Mouse (Mus musculus): ENCODE measurements around the gene Hps5. TPM values are rescaled to one million over a fixed set of nuclear protein-coding genes. Genes with fewer than 3 reads are reported as not detected.

Gene Hps5
- polyA plus RNA-seq (2012; rRNA removed) = 4.2 and 6.1 TPM in 2 replicates

DNA sequence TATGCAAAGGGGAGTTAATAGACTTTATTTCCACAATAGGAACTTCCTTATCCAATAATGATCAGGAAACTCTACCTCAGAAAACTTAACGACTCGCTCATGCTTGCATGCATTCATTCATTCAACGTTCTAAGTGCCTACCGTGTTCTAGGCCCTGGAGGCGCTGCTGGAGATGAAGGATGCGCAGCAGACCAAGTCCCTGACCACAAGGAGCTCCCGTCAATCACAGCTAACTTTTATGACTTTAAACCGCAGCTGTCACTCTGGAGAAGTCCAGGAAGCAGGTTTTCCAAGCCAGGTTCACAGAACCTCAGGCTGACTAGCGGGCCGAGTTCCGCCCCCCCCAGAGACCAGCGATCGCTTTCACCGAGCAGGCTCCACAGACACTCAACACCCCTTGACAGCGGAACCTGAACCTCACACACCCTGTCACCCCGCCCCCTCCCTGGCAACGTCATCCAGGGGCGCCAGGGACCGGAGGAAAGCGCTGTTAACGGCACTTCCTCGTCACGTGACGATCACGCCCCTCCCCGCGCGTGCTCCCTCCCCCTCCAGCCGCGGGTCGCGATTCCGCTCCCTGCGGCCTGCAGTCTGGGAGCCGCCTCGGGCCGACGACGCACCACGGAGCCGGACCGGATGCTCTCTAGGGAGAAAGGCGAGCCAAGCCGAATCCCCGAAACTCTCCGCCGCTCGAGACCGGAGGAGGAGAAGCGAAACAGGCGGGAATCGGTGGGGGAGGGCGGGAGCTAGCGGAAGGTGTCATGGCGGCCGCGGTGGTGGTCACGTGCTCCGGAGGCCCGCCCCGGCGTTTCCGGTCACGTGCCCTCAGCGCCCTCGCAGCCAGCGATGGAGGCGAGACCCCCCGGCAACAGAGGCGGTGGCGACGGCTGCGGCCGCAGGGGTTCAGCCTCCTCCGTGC lies at the start of gene Hps5, which contains the start of gene Gtf2h1:
Hps5 (minus strand) TSS at position 778 of the 919 bp plus-strand sequence.
Gtf2h1 (plus strand) TSS at position 817 of the 919 bp plus-strand sequence.

DNA sequence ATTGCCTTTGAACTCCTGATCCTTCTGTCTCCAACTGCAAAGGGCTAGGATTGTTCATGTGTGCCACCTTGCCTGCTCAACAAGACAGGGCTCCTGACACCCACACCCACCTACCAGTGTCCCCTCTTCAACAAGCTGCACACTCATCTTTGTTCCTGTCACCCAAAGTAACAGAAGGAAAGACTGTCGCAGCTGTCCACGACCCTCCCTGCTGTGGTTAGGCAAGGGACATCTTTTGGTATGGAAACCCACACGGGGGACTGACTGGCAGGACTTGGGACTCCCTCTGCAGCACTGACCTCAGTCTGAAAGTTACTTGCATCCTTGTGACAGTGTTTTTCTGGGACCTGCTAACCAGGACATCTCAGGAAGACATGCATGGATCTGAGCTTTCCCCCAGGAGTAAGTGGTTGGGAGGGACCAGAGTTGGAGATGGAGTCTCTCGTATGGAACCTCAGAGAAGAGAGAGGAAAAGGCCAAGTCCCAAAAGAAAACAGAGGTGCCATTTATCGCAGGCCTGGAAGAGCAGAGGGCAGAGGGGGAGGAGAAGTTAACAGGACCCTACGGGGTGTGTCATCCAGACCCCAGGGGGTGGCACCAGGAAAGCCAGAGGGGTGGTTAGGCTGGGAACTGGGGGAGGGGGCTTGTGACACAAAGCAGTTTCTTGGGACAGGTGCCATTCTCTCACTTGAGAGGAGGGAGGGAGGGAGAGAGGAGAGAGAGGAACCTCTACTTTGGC lies 45.1 kb upstream of the Hps5 start, which contains the start of gene Ldha:
Ldha (plus strand) TSS at position 689 of the 739 bp plus-strand sequence.

DNA sequence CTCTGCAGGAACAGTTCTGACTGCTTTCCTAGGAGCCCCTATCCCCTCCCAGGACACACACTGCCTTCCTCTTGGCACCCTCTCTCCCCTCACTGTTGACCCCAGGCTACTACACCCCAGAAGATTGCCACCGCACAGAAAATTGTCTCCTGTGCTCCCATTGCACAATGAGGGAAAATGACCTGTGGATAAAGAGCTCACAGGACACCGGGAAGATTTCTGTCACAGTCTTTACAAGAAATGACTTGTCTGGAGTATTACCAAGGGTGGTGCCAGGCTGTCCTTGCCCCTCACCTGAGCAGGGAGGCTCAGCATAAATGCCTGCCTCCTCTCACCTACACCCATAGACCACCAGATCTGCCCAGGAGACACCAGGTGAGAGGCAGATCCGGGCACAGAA lies 44.4 kb downstream of the Hps5 start, which contains the start of gene Saa2:
Saa2 (plus strand) TSS at position 301 of the 400 bp plus-strand sequence.

GRCm38 (mm10) chr7:46742880-46743279 lies 53.0 kb downstream of the Hps5 start, which contains the start of gene Saa1:
Saa1 (minus strand) TSS chr7:46742980.

GRCm38 (mm10) chr7:46732458-46732857 lies 63.4 kb downstream of the Hps5 start, which contains the start of gene Saa4:
Saa4 (minus strand) TSS chr7:46732603.

DNA sequence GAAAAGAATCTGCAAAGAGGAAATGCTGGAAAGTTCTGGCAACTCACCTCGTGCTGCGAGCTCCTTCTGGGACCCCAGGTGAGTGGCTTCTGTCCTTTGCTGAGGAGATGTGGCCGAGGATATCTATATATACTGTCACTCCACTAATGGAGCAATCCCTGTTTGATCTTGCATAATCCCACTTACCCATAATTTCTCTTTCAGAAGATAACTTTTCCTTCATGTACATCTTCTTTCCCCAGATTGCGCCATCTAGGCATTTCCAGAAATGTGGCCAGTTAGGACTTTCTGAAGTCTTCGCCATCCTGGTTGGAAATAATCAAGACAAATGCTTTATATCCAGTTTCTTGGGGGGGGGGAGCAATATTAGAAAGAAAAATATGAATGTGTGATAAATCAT lies 80.3 kb downstream of the Hps5 start, which contains the start of gene Saa3:
Saa3 (minus strand) TSS at position 101 of the 400 bp plus-strand sequence.

Other genes starting within 250 kb of the Hps5 start
- gene Sergef, start 156.3 kb downstream of the Hps5 start, polyA plus RNA-seq (2012; rRNA removed) = 8.0 and 10.8 TPM in 2 replicates
- 0.51 and 0.71 TPM in 2 replicates for gene Tph1, start 123.5 kb downstream of the Hps5 start, polyA plus RNA-seq (2012; rRNA removed)
- 1.1 and 2.0 TPM in 2 replicates for gene Saal1, start 85.4 kb downstream of the Hps5 start, polyA plus RNA-seq (2012; rRNA removed)
- gene Saa3, start 80.4 kb downstream of the Hps5 start, polyA plus RNA-seq (2012; rRNA removed) = not detected in 2 replicates
- gene Saa4, start 63.5 kb downstream of the Hps5 start, polyA plus RNA-seq (2012; rRNA removed) = 0.03 TPM in 1 of 2 replicates, not detected in the other
- not detected in 2 replicates for gene Saa1, start 53.1 kb downstream of the Hps5 start, polyA plus RNA-seq (2012; rRNA removed)
- gene Saa2, start 44.3 kb downstream of the Hps5 start, polyA plus RNA-seq (2012; rRNA removed) = not detected in 2 replicates
- 2.0 and 2.8 TPM in 2 replicates for gene Gtf2h1, start within 50 bp of the Hps5 start, polyA plus RNA-seq (2012; rRNA removed)
- 354 and 498 TPM in 2 replicates for gene Ldha, start 45.4 kb upstream of the Hps5 start, polyA plus RNA-seq (2012; rRNA removed)
- 0.08 TPM in 1 of 2 replicates, not detected in the other for gene Ldhc, start 65.1 kb upstream of the Hps5 start, polyA plus RNA-seq (2012; rRNA removed)
- gene Tsg101, start 123.9 kb upstream of the Hps5 start, polyA plus RNA-seq (2012; rRNA removed) = 70.9 and 76.8 TPM in 2 replicates
- gene Uevld, start 162.5 kb upstream of the Hps5 start, polyA plus RNA-seq (2012; rRNA removed) = 0.48 and 0.62 TPM in 2 replicates
- not detected in 2 replicates for gene Gm9999, start 187.5 kb upstream of the Hps5 start, polyA plus RNA-seq (2012; rRNA removed)
- gene Spty2d1, start 212.3 kb upstream of the Hps5 start, polyA plus RNA-seq (2012; rRNA removed) = 1.4 TPM in 2 replicates